Mouse (Mus musculus) kidney, embryonic 16.5 days (tissue): ENCODE data around the gene Inpp4a. TPM values are rescaled to one million over a fixed set of nuclear protein-coding genes. Genes with fewer than 3 reads are reported as not detected.

Source experiments
- ATAC-seq: fragments of 200-750 bp; cut with Nextera tagmentation; 2 replicates; pipeline ENCODE4 v1.8.0; 2017; ENCODE audit warnings: moderate TSS enrichment; ENCODE audit not compliant: low FRiP score, low TSS enrichment
- H3K27ac ChIP-seq: fragments of 300-500 bp; sonication (generic); 2 replicates; pipeline ENCODE4 v1.5.1; 2014; ENCODE audit warnings: low read length
- H3K27me3 ChIP-seq: fragments of 300-500 bp; sonication (generic); 2 replicates; pipeline ENCODE4 v1.6.1; 2014; ENCODE audit warnings: low read length, control low read depth, mixed read lengths; ENCODE audit not compliant: insufficient read depth
- H3K36me3 ChIP-seq: fragments of 300-500 bp; sonication (generic); 2 replicates; pipeline ENCODE4 v1.6.1; 2014; ENCODE audit warnings: low read length, control low read depth, mixed read lengths; ENCODE audit not compliant: insufficient read depth
- H3K4me1 ChIP-seq: fragments of 300-500 bp; sonication (generic); 2 replicates; pipeline ENCODE4 v1.6.1; 2014; ENCODE audit warnings: low read length, control low read depth, mixed read lengths; ENCODE audit not compliant: insufficient read depth
- H3K4me2 ChIP-seq: fragments of 300-500 bp; sonication (generic); replicated peaks from 2 replicates; pipeline ENCODE4 v1.6.1; 2014; ENCODE audit warnings: low read depth, low read length
- H3K4me3 ChIP-seq: fragments of 300-500 bp; sonication (generic); 2 replicates; pipeline ENCODE4 v1.5.1; 2014; ENCODE audit warnings: mild to moderate bottlenecking, low read length
- H3K9ac ChIP-seq: fragments of 300-500 bp; sonication (generic); replicated peaks from 2 replicates; pipeline ENCODE4 v1.6.1; 2014; ENCODE audit warnings: low read length
- H3K9me3 ChIP-seq: fragments of 300-500 bp; sonication (generic); 2 replicates; pipeline ENCODE4 v1.6.1; 2016; ENCODE audit warnings: low read length, control low read depth
- WGBS: fragments of 180-500 bp; shearing (Covaris S2); extraction: QIAGEN DNeasy Blood & Tissue Kit; methylation state at CpG from one replicate; pipeline ENCODE4 v1.1.7; 2014; 5-methylcytosine and 5-hydroxymethylcytosine counted together
- polyA plus RNA-seq: library from polyadenylated mRNA; unstranded; fragments of >200 nt; fragmentation: Nextera tagmentation; extraction: Ambion mirVana; gene quantifications from 2 replicates; pipeline ENCODE4 v1.2.1, GENCODE M21; 2015

Gene Inpp4a
- polyA plus RNA-seq = 19.2 and 21.3 TPM in 2 replicates

- no peaks in the 10 kb centered on the region for H3K9me3 ChIP-seq
- peak within 1 kb of the TSS; percentile 46; the same call in 1 of the 2 replicates for H3K27ac ChIP-seq
- no peaks in the 10 kb centered on the region for H3K36me3 ChIP-seq
- peak; percentile 96 for ATAC-seq
- peak within 1 kb of the TSS; percentile 83 for H3K9ac ChIP-seq
- H3K4me1 ChIP-seq = peaks cover 10% of the 10 kb centered on the region
- WGBS = under 1% methylated on average over 73 of the region's 77 CpGs
- H3K4me3 ChIP-seq = peak within 1 kb of the TSS; percentile 81
- peak within 1 kb of the TSS; percentile 74 for H3K4me2 ChIP-seq
- H3K27me3 ChIP-seq = no peaks in the 10 kb centered on the region
Measured at GRCm38 (mm10) chr1:37299540-37300491, at the start of gene Inpp4a. Inpp4a (plus strand) TSS chr1:37299865.

- H3K36me3 ChIP-seq = no peaks in the 10 kb centered on the region
- no peak overlapping the region for H3K4me3 ChIP-seq
- no peak overlapping the region for H3K9ac ChIP-seq
- H3K27me3 ChIP-seq = no peaks in the 10 kb centered on the region
- H3K27ac ChIP-seq = no peak overlapping the region
- H3K9me3 ChIP-seq = no peaks in the 10 kb centered on the region
- no peak overlapping the region for H3K4me2 ChIP-seq
- no peaks in the 10 kb centered on the region for H3K4me1 ChIP-seq
- 40% methylated on average over 5 of the region's 5 CpGs for WGBS
- ATAC-seq = no peak
Measured at GRCm38 (mm10) chr1:37250643-37251310, 48.9 kb upstream of the Inpp4a start.

GRCm38 (mm10) chr1:37258443-37258842 is 41.2 kb upstream of the Inpp4a start:
- H3K27me3 ChIP-seq = no peaks in the 10 kb centered on the region
- H3K4me2 ChIP-seq = no peak overlapping the region
- no peaks in the 10 kb centered on the region for H3K4me1 ChIP-seq
- no peak overlapping the region for H3K27ac ChIP-seq
- H3K9me3 ChIP-seq = no peaks in the 10 kb centered on the region
- WGBS = 96% methylated on average over 2 of the region's 2 CpGs
- H3K36me3 ChIP-seq = no peaks in the 10 kb centered on the region
- no peak overlapping the region for H3K4me3 ChIP-seq
- no peak for ATAC-seq
- no peak overlapping the region for H3K9ac ChIP-seq

GRCm38 (mm10) chr1:37272464-37272863 is 27.2 kb upstream of the Inpp4a start:
- no peaks in the 10 kb centered on the region for H3K9me3 ChIP-seq
- H3K4me2 ChIP-seq = no peak overlapping the region
- H3K9ac ChIP-seq = no peak overlapping the region
- no peak overlapping the region for H3K4me3 ChIP-seq
- 4% methylated on average over 7 of the region's 7 CpGs for WGBS
- no peak overlapping the region for H3K27ac ChIP-seq
- H3K36me3 ChIP-seq = no peaks in the 10 kb centered on the region
- H3K27me3 ChIP-seq = no peaks in the 10 kb centered on the region
- no peak for ATAC-seq
- H3K4me1 ChIP-seq = no peaks in the 10 kb centered on the region

- peaks cover 7% of the 10 kb centered on the region for H3K9me3 ChIP-seq
- no peaks in the 10 kb centered on the region for H3K36me3 ChIP-seq
- no peaks in the 10 kb centered on the region for H3K4me1 ChIP-seq
- no peak overlapping the region for H3K4me2 ChIP-seq
- whole genome bisulfite sequencing = 71% methylated on average over 7 of the region's 7 CpGs
- no peaks in the 10 kb centered on the region for H3K27me3 ChIP-seq
- no peak for ATAC-seq
- H3K4me3 ChIP-seq = no peak overlapping the region
- no peak overlapping the region for H3K27ac ChIP-seq
- H3K9ac ChIP-seq = no peak overlapping the region
Measured at GRCm38 (mm10) chr1:37286556-37286955, 13.1 kb upstream of the Inpp4a start.

- WGBS = 77% methylated on average over 1 of the region's 1 CpGs
- Histone ChIP-seq H3K4me2 (no peak overlapping the region), H3K27ac (no peak overlapping the region), H3K4me3 (no peak overlapping the region), H3K9me3 (peaks cover 7% of the 10 kb centered on the region), H3K36me3 (no peaks in the 10 kb centered on the region), H3K4me1 (no peaks in the 10 kb centered on the region), H3K27me3 (no peaks in the 10 kb centered on the region), H3K9ac (no peak overlapping the region)
- ATAC-seq = no peak
Measured at GRCm38 (mm10) chr1:37287748-37288147, 11.9 kb upstream of the Inpp4a start.

- H3K27ac ChIP-seq = no peak overlapping the region
- 65% methylated on average over 11 of the region's 11 CpGs for WGBS
- no peak overlapping the region for H3K9ac ChIP-seq
- peaks cover 7% of the 10 kb centered on the region for H3K9me3 ChIP-seq
- no peaks in the 10 kb centered on the region for H3K4me1 ChIP-seq
- no peak overlapping the region for H3K4me3 ChIP-seq
- no peak overlapping the region for H3K4me2 ChIP-seq
- ATAC-seq = no peak
- H3K27me3 ChIP-seq = no peaks in the 10 kb centered on the region
- H3K36me3 ChIP-seq = no peaks in the 10 kb centered on the region
Measured at GRCm38 (mm10) chr1:37288181-37288935, 11.3 kb upstream of the Inpp4a start.

- WGBS = 82% methylated on average over 7 of the region's 7 CpGs
- Histone ChIP-seq H3K4me1 (no peaks in the 10 kb centered on the region), H3K4me2 (no peak overlapping the region), H3K4me3 (no peak overlapping the region), H3K36me3 (no peaks in the 10 kb centered on the region), H3K27me3 (no peaks in the 10 kb centered on the region), H3K27ac (no peak overlapping the region), H3K9ac (no peak overlapping the region), H3K9me3 (peaks cover 2% of the 10 kb centered on the region; the same call in 1 of the 2 replicates)
- ATAC-seq = no peak
Measured at GRCm38 (mm10) chr1:37288941-37289340, 10.7 kb upstream of the Inpp4a start.

- Histone ChIP-seq H3K9ac (no peak overlapping the region), H3K4me1 (peaks cover 7% of the 10 kb centered on the region), H3K27me3 (no peaks in the 10 kb centered on the region), H3K9me3 (no peaks in the 10 kb centered on the region), H3K4me3 (no peak overlapping the region), H3K27ac (no peak overlapping the region), H3K36me3 (no peaks in the 10 kb centered on the region), H3K4me2 (no peak overlapping the region)
- ATAC-seq = no peak
- 56% methylated on average over 1 of the region's 1 CpGs for WGBS
Measured at GRCm38 (mm10) chr1:37296414-37296813, 3.3 kb upstream of the Inpp4a start.
